Mouse (Mus musculus) heart, adult 18-20 months (tissue): ENCODE measurements around the gene Cdh13. TPM values are rescaled to one million over a fixed set of nuclear protein-coding genes. Genes with fewer than 3 reads are reported as not detected.

Source experiments
- DNase-seq, 2 experiments: peaks; one replicate each; pipeline ENCODE4 v3.0.0; 2021 to 2022; ENCODE audit warnings: mixed read lengths in 1 of 2
- total RNA-seq, 2 experiments: library from RNA; stranded (reverse); gene quantifications; 2 replicates each; pipeline ENCODE4 v1.2.3; 2021

Gene Cdh13
- total RNA-seq, 2 experiments from 2014 or later = 159 to 168 TPM

DNA sequence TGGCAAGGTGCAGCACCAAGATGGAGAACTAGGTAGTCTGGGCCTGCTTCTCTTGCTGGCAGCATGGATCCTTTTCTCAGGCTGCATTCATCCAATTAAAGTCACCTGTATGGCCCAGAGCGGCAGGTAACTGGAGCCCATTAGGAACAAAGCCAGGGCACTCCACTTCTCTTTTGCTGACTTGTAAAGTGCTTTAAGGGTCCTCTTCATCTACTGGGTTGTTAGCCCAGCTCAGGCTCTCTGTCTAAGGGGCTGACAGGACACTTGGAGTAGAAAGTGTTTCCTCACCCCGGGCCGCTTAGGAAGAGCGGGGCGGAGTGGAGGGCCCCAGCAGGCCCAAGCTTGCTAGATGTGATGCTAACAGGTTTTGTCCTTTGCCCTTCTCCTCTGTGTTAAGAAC is 12.9 kb downstream of the Cdh13 start:
- no peak for DNase-seq

DNA sequence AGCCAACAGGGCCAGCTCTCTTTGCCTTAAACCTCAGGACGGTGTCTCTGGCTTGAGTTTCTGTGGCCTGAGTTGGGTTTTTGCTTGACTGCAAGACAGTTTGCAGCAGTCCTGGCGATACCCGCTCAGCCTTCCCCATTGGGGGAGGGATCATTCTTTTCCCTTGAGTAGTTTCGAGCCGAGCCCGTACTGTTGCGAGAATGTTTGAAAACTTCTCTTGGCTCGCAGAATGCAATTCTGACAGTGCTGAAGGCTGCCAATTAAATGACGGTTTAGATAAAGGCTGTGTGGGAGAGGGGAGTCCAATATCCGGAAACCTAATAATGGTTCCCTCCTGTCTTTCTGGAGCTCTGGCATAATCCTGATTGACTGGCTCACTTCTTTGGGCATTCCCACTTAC is 23.4 kb downstream of the Cdh13 start:
- DNase-seq = no peak

DNA sequence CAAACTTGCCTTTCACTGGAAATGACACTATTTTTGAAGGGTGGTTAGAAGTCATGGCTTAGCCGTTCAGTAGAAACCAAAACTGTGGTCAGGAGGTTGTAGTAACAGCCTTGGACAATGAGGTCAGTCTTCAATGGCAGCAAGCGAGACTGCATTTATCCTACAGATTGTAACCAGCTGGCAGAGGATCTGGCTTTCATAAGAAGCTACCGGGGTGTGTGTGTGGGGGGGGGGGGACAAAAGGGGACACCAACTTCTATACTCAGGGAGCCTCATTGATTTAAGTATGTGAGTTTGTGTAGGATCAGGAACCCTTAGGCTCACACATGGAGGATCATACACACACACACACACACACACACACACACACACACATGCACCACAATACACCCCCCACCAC is 25.6 kb downstream of the Cdh13 start:
- DNase-seq = no peak

DNA sequence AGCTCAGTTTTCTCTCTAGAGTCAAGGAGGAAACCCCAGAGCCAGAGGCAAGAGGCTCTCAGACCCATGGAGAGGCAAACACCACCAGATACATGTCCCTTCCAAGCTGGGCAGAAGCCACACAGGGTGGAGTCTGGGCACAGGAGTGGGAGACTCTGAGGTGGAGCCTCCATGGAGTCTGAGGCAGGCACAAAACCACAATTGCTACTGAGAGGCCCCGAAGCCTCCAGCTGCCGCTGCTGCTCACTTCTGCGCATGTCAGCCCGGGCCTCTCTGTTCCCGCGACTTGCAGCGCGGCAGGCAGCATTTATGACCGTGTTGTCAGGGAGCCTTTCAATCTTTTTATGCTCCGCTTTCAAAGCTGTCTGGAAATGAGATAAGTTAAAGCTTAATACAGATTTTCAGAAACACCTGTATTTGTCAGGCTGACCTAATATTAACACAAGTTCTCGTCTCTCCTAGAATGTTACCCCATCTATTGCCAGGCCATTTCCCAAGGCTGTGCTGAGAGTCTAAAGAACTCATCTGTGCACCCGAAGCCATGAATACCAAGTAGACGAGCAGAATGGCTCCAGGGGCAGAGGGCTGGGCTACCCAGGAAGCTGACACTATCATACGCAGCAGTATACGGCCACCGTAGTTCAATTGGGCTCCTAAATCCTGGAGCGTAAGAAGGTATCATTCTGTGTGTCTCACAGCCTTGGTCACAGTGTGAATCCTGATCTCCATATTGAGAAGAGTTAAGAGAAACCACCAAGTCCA is 30.1 kb downstream of the Cdh13 start:
- no peak for DNase-seq

DNA sequence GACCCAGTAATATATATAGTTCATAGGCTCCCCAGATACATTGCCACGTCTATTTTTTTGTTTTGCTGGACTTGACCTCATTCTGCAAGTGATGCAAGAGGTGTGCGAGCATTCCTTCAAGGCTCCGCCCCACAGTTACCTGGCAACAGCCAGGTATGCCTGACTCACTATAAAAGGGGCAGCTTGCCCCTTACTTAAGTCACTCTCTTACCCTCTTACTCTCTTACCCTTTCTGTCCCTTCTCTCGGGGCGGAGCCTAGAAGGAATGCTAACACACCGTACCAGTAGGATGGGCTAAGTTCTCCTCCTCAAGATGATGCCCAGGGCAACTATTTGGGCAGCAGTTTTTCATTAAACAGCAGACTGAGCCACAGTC is 30.6 kb downstream of the Cdh13 start:
- DNase-seq = no peak

DNA sequence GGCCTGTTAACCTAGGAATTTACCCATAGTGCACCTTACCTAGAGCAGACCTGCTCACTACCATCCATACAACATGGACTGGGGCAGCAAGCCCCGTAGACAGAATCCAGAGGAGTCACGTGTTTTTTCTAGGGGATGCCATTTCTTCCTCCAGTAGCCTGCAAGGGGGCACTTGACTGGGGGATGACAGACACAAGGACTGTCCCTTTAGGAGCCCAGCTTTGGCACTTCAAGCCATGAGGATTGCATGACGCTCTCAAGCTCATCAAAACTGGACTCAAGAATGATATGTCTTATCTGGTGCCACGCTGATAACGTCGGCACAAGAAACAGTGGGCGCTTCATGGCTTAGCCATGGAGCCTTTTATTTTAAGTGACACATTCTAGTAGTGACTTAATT is 31.4 kb downstream of the Cdh13 start:
- no peak for DNase-seq

DNA sequence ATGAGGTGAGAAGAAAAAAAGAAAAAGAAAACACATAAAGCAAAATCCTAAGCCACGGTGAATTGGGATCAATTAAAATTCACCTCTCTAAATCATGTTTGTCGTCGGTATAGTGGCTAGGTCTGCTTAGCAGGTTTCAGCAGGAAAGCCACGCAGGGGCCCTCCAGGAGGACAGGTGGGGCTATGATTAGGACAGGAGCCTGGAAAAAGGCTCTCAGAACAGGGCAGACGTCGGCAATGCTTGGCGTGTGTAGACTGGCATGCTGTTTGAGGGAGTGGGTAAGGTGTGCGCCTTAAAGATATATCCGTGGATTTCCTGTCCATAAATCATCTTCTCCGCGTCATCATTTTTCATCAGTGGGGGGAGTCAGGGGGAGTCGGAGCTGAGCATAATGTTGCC is 32.9 kb downstream of the Cdh13 start:
- no peak for DNase-seq

DNA sequence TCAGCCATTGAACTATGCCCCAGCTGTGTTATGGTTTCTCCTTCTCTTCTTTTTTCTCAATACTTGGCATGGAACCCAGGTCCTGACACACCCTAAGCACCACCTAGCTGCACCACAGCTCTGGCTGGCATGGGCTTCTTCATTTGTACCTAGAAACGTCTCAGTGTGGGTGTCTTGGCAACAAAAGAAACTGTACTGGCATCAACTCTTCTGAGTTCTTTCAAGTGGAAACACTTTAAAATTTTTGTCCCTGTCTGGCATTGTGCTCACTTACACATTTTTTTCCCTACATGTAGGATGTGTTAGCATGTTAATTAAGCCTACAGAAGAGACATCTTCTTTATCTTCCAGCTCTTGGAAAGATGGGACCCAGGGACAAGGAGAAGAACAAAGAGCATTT is 37.0 kb downstream of the Cdh13 start:
- DNase-seq = no peak

DNA sequence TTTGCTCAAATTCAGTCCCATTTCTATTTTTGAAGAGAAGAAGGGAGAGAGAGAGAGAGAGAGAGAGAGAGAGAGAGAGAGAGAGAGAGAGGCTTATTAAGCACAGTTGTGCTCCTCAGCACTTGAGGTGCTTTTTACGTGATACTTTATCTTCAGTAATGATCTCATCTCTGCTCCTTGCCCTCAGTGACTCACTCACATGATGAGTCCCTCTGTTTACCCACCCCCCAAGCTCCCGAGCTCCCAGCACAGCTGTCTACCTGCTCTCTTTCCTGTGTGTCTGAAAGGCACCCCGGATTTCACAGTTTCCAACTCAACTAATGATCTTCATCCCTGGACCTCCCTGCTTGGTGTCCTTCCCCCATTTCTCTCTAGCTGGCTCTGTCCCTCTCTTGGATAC is 39.9 kb downstream of the Cdh13 start:
- DNase-seq = no peak

DNA sequence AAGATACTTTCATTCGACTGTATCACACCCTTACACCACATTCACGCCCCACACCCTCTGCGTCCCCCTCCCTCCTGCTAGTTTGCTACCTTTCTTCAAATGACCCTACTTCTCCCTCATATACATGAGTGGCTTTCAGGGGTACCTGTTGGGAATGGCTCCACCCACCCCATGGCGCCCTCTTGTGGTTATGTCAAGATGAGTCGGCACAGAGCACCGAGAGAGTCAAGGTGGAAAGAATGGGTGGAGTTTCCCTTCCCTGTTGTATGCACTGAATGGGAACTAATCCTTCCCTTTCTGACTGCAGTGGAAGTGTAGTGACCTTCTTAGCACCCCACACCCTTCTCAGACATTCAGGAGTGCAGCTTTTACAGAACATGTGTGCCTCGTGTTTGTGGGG is 51.4 kb downstream of the Cdh13 start:
- DNase-seq = no peak

DNA sequence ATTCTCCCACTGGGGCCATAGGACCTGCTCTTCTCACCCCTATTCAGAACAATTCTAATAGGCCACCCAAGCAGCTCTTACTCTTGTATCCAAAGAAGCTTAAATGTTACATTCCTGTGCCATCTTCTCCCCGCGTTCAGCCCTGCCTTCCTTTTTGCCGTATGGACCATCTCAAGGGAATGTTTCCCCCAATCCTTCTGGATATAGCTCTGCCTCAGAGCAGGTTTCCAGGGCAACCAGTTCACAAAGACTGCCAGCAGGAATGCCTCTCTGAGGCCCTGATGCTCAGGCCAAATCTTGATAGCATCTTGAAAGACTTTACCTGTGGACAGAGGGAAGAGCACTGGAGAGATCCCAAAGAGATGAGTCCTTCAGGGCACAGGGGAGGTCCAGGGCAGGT is 56.2 kb downstream of the Cdh13 start:
- DNase-seq = no peak

DNA sequence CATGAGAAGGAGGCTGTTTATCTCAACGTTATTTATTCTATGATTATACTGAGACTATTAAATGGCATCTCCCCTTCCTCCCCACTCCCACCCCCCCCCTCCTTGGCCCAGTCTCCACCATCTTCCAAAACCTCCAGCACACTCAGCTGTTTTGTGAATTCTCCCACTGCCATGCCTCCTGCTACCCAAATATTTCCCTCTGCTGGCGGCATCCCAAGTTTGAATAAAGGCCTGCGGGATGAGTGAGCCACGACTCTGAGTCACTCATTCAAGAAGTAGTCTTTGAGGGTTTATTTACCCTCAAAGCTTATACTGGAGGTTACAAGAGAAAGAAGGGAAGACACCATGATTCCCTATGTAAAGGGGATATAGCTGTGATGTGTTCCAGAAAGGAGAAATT is 59.7 kb downstream of the Cdh13 start:
- no peak for DNase-seq

DNA sequence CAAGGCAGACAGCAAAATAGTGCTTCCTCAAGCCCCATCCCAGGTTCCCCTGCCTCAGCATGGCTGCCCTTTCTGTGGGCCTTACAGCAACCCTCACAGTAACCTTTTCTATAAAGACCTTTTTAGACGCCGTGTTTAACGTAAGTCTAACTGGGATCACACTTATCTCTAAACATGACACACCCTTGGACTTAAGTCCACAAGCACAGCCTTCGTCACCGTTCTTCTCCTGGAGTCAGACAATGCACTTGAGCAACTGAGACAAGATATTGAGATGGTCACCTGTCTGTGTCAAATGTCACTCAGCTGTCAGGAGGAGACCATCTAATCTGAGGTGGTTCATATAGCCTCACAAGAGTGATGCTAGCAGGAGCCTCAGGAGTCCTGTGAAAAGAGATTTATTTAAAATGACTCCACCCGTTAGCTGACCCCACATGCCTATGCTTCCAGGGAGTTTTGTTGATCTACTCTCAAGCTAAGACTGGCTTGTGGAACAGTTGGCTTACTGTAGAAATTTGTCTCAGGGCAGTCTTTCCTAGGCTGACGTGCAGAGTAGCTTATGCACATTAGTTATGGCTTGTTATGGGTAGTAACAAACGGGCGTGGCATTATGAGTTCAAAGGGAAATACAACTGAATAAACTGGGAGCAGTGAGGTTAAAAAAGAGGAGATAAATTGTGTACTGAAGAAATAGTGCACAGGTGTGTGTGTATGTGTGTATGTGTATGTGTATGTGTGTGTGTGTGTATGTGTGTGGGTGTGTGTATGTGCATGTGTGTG is 65.4 kb downstream of the Cdh13 start:
- no peak for DNase-seq

DNA sequence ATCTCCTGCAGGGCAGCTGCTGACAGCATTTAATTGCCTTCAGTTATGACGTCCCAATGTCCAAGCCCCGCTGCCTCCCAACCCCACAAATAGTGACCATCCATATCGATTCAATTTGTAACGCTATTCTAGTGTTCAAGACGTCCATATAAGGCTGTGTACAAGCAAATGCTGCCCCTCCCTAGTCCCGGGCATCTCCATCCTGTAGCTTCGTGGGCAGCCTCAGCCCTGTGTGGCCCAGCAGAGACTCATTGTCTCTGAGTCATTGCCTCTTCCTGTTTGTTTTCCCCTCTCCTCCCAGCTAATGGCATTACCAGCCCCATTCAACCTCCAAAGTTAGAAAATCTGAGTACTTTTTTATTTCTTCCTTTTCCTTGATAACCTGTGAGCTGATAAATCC is 66.6 kb downstream of the Cdh13 start:
- DNase-seq = peak in 1 of 2 experiments; percentile 68

DNA sequence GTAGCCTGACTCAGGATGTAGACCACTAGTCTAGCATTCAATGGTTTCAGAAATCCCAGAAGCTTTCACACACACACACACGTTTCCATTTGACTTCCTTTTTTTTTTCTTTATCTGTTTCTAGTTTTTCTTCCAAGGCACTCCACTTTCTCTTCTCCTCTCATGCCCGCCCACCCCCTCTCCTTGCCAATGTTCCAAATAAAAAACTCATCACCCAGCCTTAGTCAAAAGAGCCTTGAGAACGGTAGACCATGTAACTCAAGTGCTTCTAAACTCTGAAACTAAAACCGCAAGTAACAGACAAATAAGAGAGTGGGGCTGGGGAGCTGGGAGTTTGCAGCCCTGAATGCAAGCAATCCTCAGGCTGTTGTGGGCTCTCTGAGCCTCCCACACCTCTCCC is 69.5 kb downstream of the Cdh13 start:
- DNase-seq = no peak

DNA sequence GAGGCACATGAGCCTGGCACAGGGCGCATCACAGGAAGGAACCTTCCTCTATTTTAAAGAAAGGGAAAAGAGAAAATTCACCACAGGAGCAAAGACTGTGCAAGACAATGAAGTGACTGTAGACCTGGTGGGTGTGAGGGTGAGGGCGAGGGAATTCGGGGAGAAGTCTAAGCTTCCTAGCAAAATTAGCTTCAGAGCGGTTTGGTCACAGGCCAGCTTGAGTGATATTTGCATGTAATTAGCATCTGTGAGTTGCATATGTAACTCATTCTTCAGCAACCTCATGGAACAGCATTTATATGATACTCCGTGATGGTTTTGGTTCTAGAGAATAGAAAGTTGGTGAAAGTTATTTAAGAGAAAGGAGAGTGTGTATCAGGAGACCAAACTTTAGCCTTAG is 73.5 kb downstream of the Cdh13 start:
- DNase-seq = no peak

DNA sequence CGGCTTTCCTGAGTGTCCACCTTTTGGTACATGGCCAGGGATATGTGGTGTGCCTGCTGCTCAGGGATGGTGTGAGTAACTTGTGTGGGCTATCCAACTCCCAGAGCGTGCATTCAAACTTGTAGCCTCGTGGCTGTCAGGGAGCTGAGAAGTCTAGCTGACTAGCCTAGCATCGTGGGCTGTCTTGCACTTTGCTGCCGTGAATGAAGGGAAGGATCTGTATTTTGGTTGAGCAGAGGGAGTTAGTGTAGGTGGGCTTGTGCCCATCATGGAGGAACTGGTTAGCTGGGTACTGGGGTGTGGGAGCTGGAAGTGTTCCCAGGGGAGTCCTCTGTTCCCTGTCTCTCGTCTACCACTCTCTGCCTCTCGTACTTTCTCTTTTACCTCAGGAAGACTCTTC is 74.1 kb downstream of the Cdh13 start:
- DNase-seq = no peak

DNA sequence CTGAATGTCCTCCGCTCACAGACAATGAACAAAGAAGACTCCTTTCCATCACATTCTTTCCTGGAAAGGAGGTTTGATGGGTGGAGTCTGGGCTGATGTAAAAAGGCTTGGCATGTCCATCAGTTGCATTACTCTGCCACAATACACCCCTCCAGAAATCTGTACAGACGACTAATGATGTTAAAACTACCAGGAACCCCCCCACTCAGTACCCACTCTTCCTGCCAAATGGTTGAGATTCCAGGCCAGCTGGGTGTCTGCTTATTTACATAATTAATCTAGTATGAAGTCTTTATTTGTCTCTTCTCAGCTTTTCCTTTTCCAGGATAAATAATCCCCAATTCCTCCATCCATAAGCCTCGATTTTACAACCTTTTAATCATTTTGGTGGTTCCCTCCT is 80.2 kb downstream of the Cdh13 start:
- DNase-seq = no peak

DNA sequence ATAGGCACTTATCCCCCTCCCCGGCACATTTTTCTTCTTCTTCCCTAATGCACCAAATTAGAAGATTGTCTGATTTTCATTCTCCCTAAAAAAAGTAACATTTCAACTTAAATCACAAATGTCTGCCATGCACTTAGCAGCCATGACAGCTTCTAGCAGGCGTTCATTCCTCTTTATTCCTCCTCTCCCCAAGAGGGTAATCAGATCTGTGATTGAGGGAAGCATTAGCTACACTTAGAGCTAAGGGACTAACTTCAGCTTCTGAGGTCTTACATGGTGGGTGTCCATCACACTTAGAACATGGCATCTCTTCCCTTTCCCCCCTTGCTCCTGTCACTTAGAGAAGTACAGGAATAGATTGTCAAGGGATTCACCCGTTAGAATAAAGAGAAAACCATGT is 89.6 kb downstream of the Cdh13 start:
- DNase-seq = no peak

DNA sequence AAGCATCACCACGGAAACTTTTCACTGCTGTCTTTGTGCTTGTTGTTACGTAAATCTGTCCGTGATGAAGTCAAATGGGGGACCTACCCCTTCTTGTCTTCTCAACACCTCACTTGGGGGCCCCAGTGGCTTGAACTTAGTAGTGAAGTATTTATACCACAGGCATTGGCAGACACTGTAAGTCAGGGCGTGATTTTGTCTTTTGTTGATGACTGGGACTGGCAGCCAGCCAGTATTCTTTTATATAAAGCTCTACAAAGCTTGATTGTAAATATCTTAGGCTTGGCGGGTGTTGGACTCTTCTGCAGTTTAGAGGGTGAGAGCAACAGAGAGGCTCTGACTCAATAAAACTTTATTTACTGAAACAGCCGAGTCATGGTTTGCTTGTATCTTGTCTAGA is 91.2 kb downstream of the Cdh13 start:
- peak; percentile 54 to 64 for DNase-seq

DNA sequence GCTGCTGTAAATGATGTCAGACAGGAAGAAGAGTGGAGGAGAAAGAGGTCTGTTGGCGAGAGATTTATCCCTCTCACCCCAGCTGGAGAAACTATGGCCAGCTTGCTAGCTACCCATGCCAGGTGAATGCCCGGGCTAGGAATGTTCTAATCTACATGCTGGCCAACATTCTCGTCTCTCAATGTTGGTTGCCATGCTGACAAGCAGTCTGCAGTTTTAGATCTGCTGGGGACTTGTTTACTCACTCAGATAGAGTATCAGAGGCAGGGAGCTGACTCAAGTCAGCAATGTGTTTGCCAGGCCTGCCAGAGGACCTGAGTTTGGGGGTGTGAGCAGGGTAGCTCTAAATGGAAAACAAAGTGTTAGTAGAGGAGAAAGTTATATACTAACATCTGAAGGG is 93.3 kb downstream of the Cdh13 start:
- peak; percentile 52 to 79 for DNase-seq

DNA sequence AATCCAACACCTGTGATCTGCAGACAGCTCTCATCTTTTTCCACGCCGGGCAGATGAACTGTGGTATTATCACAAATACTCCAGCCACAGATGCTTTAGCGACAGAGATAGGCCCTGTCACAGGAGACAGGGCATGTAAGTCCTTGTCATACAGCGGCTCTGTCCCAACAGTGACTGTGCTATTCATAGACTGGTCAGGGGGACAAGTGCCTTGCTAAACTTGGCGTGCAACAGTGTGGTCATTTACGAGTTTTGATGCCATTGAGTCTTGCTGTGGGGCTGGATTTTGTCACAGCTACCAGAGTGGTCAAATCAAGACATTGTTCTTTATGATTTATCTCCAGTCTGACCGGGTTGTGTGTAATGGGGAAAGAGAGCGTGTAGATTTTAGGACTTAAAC is 95.5 kb downstream of the Cdh13 start:
- peak; percentile 56 to 67 for DNase-seq

DNA sequence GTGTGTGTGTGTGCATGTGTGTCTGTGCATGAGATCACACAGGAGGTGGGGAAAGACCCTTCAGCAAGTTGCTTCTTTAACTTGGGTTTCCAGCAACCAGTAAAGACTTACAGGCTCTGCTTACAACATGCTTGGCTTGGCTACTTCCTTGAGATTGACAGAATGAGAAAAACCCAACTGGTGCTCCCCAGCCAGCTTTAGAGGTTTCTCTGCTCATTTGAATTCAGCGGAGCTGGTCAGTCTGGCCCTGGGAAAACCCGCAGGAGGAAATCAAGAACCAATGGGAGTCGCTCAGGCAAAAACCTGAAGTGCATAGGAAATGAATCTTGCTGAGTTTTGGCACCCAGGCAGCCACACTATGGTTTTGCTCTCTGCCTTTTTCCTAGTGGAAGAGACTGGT is 96.1 kb downstream of the Cdh13 start:
- DNase-seq = no peak

DNA sequence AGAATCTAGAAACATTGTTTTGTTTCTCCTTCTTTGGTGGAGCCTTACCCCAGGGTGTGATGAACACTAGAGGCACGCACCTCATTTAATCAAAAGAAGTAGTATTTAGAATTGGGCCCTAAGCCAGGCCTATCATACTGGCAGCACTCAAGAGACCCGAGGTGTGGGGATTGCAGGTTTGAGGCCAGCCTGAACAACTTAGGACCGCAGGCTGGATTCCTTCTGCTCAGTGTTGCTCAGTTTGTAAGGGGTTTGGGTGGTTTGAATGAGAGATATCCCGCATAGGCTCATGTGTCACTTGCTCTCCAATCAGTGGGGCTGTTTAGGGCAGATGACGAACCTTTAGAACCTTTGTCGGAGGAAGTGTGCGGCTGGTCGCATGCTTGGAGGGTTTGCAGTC is 96.5 kb downstream of the Cdh13 start:
- no peak for DNase-seq
